Mouse (Mus musculus) stomach, embryonic 14.5 days (tissue): ENCODE measurements around the gene Mymk. TPM values are rescaled to one million over a fixed set of nuclear protein-coding genes. Genes with fewer than 3 reads are reported as not detected.

ENCODE experiments used
- ATAC-seq: fragments of 200-750 bp; cut with Nextera tagmentation; 2 replicates; pipeline ENCODE4 v1.8.0; 2017; ENCODE audit warnings: low read depth, moderate TSS enrichment; ENCODE audit not compliant: insufficient number of reproducible peaks, insufficient read depth, low FRiP score
- H3K27ac ChIP-seq: fragments of 300-500 bp; sonication (generic); 2 replicates; pipeline ENCODE4 v1.5.1; 2014; ENCODE audit warnings: mild to moderate bottlenecking, low read length, moderate library complexity, mixed read lengths
- H3K27me3 ChIP-seq: fragments of 300-500 bp; sonication (generic); 2 replicates; pipeline ENCODE4 v1.6.1; 2014; ENCODE audit warnings: low read length, control low read depth, mixed read lengths; ENCODE audit not compliant: control insufficient read depth, insufficient read depth
- H3K36me3 ChIP-seq: fragments of 300-500 bp; sonication (generic); 2 replicates; pipeline ENCODE4 v1.6.1; 2014; ENCODE audit warnings: mild to moderate bottlenecking, control low read depth, low read length, moderate library complexity, mixed read lengths; ENCODE audit not compliant: control insufficient read depth, insufficient read depth
- H3K4me1 ChIP-seq: fragments of 300-500 bp; sonication (generic); 2 replicates; pipeline ENCODE4 v1.6.1; 2014; ENCODE audit warnings: low read length, control low read depth, mixed read lengths; ENCODE audit not compliant: control insufficient read depth, insufficient read depth
- H3K4me2 ChIP-seq: fragments of 300-500 bp; sonication (generic); replicated peaks from 2 replicates; pipeline ENCODE4 v1.6.1; 2014; ENCODE audit warnings: low read depth, low read length, control low read depth
- H3K4me3 ChIP-seq: fragments of 300-500 bp; sonication (generic); 2 replicates; pipeline ENCODE4 v1.5.1; 2014; ENCODE audit warnings: low read depth, low read length, control low read depth
- H3K9ac ChIP-seq: fragments of 300-500 bp; sonication (generic); replicated peaks from 2 replicates; pipeline ENCODE4 v1.6.1; 2014; ENCODE audit warnings: low read depth, mild to moderate bottlenecking, control low read depth, low read length, moderate library complexity, mixed read lengths
- H3K9me3 ChIP-seq: fragments of 300-500 bp; sonication (generic); 2 replicates; pipeline ENCODE4 v1.6.1; 2016; ENCODE audit warnings: low read depth, low read length, control low read depth; ENCODE audit not compliant: control insufficient read depth
- WGBS: fragments of 180-500 bp; shearing (Covaris S2); extraction: QIAGEN DNeasy Blood & Tissue Kit; methylation state at CpG from one replicate; pipeline ENCODE4 v1.1.7; 2014; 5-methylcytosine and 5-hydroxymethylcytosine counted together
- polyA plus RNA-seq: library from polyadenylated mRNA; unstranded; fragments of >200 nt; fragmentation: Nextera tagmentation; extraction: Ambion mirVana; gene quantifications from 2 replicates; pipeline ENCODE4 v1.2.1, GENCODE M21; 2014

Gene Mymk
- polyA plus RNA-seq, 1 experiment from 2014 or later, result not detected

GRCm38 (mm10) chr2:27026332-27026731 is 45.6 kb downstream of the Mymk start:
- ATAC-seq, result no peak
- H3K27me3 ChIP-seq, result no peaks in the 10 kb centered on the region
- H3K27ac ChIP-seq, result no peak overlapping the region
- 87% methylated on average over 3 of the region's 3 CpGs for WGBS
- H3K9ac ChIP-seq, result no peak overlapping the region
- no peaks in the 10 kb centered on the region for H3K9me3 ChIP-seq
- 0 out of 2 replicates have a peak, but pooled peaks cover 4% of the 10 kb centered on the region for H3K4me1 ChIP-seq
- no peaks in the 10 kb centered on the region for H3K36me3 ChIP-seq
- H3K4me2 ChIP-seq, result no peak overlapping the region
- H3K4me3 ChIP-seq, result no peak overlapping the region

DNA sequence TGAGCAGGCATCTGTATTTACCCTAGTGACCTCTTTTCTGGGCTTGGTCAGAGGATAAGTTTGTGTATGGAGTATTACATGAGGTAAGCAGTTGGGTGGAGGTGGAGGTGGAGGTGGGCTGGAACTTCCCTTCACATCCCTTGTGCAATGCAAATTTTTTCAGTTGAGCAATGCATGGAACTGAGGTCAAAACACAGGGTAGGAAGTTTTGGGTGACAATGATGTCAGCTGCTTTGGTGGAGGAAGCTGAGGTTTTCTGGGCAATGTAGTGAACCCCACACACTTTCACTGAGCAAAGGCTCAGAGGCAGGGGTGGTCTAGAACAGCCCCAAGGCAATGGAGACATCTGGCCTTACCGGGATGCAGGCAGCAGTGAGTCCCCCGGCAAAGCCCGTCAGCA is 46.4 kb downstream of the Mymk start:
- H3K4me2 ChIP-seq, result no peak overlapping the region
- H3K27me3 ChIP-seq, result no peaks in the 10 kb centered on the region
- ATAC-seq, result no peak
- H3K9ac ChIP-seq, result no peak overlapping the region
- H3K27ac ChIP-seq, result no peak overlapping the region
- no peak overlapping the region for H3K4me3 ChIP-seq
- H3K4me1 ChIP-seq, result 0 out of 2 replicates have a peak, but pooled peaks cover 4% of the 10 kb centered on the region
- no peaks in the 10 kb centered on the region; the same call in 1 of the 2 replicates for H3K36me3 ChIP-seq
- H3K9me3 ChIP-seq, result no peaks in the 10 kb centered on the region
- WGBS, result 84% methylated on average over 3 of the region's 3 CpGs

- H3K9ac ChIP-seq, result no peak overlapping the region
- H3K4me2 ChIP-seq, result no peak overlapping the region
- no peak for ATAC-seq
- H3K4me3 ChIP-seq, result no peak overlapping the region
- H3K4me1 ChIP-seq, result 0 out of 2 replicates have a peak, but pooled peaks cover 4% of the 10 kb centered on the region
- no peak overlapping the region for H3K27ac ChIP-seq
- H3K36me3 ChIP-seq, result no peaks in the 10 kb centered on the region; the same call in 1 of the 2 replicates
- H3K27me3 ChIP-seq, result no peaks in the 10 kb centered on the region
- no peaks in the 10 kb centered on the region for H3K9me3 ChIP-seq
- 78% methylated on average over 14 of the region's 14 CpGs for whole genome bisulfite sequencing
Observed at GRCm38 (mm10) chr2:27024136-27024535, 47.8 kb downstream of the Mymk start.

GRCm38 (mm10) chr2:27022612-27023011 is 49.4 kb downstream of the Mymk start:
- Histone ChIP-seq H3K4me1 (no peaks in the 10 kb centered on the region), H3K27me3 (no peaks in the 10 kb centered on the region), H3K27ac (no peak overlapping the region), H3K9me3 (no peaks in the 10 kb centered on the region), H3K36me3 (peaks cover 11% of the 10 kb centered on the region), H3K4me3 (no peak overlapping the region), H3K4me2 (no peak overlapping the region), H3K9ac (no peak overlapping the region)
- no peak for ATAC-seq
- WGBS, result 79% methylated on average over 6 of the region's 6 CpGs

DNA sequence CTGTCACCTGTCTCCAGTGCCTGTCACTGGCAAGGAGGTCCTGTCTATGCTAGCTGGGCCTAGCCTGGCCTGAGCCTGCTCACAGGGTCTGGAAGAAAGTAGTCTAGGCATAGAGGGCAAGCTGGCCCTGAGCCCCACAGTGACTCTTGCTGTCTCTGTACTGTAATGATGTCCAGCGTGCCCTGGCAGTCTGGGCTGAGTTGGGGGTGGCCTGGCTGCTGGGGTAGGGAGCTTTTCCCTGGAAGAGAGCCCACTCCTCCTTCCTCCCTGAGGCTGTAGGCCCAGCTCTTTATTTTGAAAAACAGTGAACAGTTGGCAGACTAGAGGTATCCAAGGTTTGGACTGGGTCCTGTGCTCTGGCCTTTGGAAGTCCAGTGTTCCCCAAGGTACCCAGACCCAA is 50.9 kb downstream of the Mymk start:
- 80% methylated on average over 1 of the region's 1 CpGs for WGBS
- Histone ChIP-seq H3K4me1 (no peaks in the 10 kb centered on the region), H3K9me3 (no peaks in the 10 kb centered on the region), H3K4me3 (no peak overlapping the region), H3K36me3 (peaks cover 24% of the 10 kb centered on the region), H3K27me3 (no peaks in the 10 kb centered on the region), H3K4me2 (no peak overlapping the region), H3K9ac (no peak overlapping the region), H3K27ac (no peak overlapping the region)
- no peak for ATAC-seq

GRCm38 (mm10) chr2:27019530-27019929 is 52.4 kb downstream of the Mymk start:
- no peaks in the 10 kb centered on the region for H3K9me3 ChIP-seq
- no peak overlapping the region for H3K4me2 ChIP-seq
- H3K9ac ChIP-seq, result no peak overlapping the region
- peaks cover 40% of the 10 kb centered on the region for H3K36me3 ChIP-seq
- H3K4me1 ChIP-seq, result no peaks in the 10 kb centered on the region
- no peak overlapping the region for H3K27ac ChIP-seq
- H3K4me3 ChIP-seq, result no peak overlapping the region
- no peaks in the 10 kb centered on the region for H3K27me3 ChIP-seq
- ATAC-seq, result no peak
- 86% methylated on average over 2 of the region's 2 CpGs for WGBS

- 0 out of 2 replicates have a peak, but pooled peaks have one; percentile 28 for ATAC-seq
- Histone ChIP-seq H3K4me2 (no peak overlapping the region), H3K4me1 (no peaks in the 10 kb centered on the region), H3K27ac (no peak overlapping the region), H3K9me3 (no peaks in the 10 kb centered on the region), H3K36me3 (peaks cover 50% of the 10 kb centered on the region), H3K4me3 (no peak overlapping the region), H3K9ac (no peak overlapping the region), H3K27me3 (no peaks in the 10 kb centered on the region)
- 50% methylated on average over 5 of the region's 5 CpGs for WGBS
Observed at GRCm38 (mm10) chr2:27017802-27018201, 54.2 kb downstream of the Mymk start.

Other genes starting within 250 kb of the Mymk start
- not detected in 2 replicates for gene Abo, start 207.2 kb downstream of the Mymk start, polyA plus RNA-seq
- 17.0 and 18.4 TPM in 2 replicates for gene Surf6, start 169.3 kb downstream of the Mymk start, polyA plus RNA-seq
- 30.3 and 31.1 TPM in 2 replicates for gene Med22, start 161.5 kb downstream of the Mymk start, polyA plus RNA-seq
- 712 and 713 TPM in 2 replicates for gene Rpl7a, start 161.4 kb downstream of the Mymk start, polyA plus RNA-seq
- 33.2 and 36.8 TPM in 2 replicates for gene Surf2, start 155.8 kb downstream of the Mymk start, polyA plus RNA-seq
- 50.4 and 52.4 TPM in 2 replicates for gene Surf1, start 155.6 kb downstream of the Mymk start, polyA plus RNA-seq
- 199 and 218 TPM in 2 replicates for gene Surf4, start 138.3 kb downstream of the Mymk start, polyA plus RNA-seq
- gene Stkld1, start 138.1 kb downstream of the Mymk start, polyA plus RNA-seq, result 0.11 and 0.25 TPM in 2 replicates
- gene Rexo4, start 107.8 kb downstream of the Mymk start, polyA plus RNA-seq, result 45.2 and 45.3 TPM in 2 replicates
- 0.07 TPM in 1 of 2 replicates, not detected in the other for gene Adamts13, start 98.8 kb downstream of the Mymk start, polyA plus RNA-seq
- gene Cacfd1, start 62.3 kb downstream of the Mymk start, polyA plus RNA-seq, result 59.2 and 62.6 TPM in 2 replicates
- 0.84 and 1.7 TPM in 2 replicates for gene Slc2a6, start 44.2 kb downstream of the Mymk start, polyA plus RNA-seq
- 2.1 and 3.2 TPM in 2 replicates for gene Adamtsl2, start 7.2 kb upstream of the Mymk start, polyA plus RNA-seq
- not detected in 2 replicates for gene Fam163b, start 70.3 kb upstream of the Mymk start, polyA plus RNA-seq
- 0.43 and 1.1 TPM in 2 replicates for gene Dbh, start 93.1 kb upstream of the Mymk start, polyA plus RNA-seq
- 11.9 and 12.2 TPM in 2 replicates for gene Sardh, start 176.2 kb upstream of the Mymk start, polyA plus RNA-seq